Mouse (Mus musculus): ENCODE results near the gene Ppp1r3c. TPM values are rescaled to one million over a fixed set of nuclear protein-coding genes. Genes with fewer than 3 reads are reported as not detected.
A peak's percentile ranks its signal among the peaks of the same experiment; 100 is the strongest.
"Not testable (repeated sequence)": the region's sequence is repeated elsewhere in the genome, so short reads cannot be mapped to it uniquely, and the experiment has no call there.

Gene Ppp1r3c
- 100 to 1,000 TPM; 125 to 230 TPM for total RNA-seq (2021)
- long read RNA-seq, experiment 1, transcript Ppp1r3c-201 (2 exons, 2,725 nt) = major isoform, 69 of 149 reads
- long read RNA-seq, experiment 1, partial matches to known transcripts = 79 of 149 reads
- long read RNA-seq, experiment 1, other reads (novel, unspliced or antisense) = 1 of 149 reads
- long read RNA-seq, experiment 2, transcript Ppp1r3c-201 (2 exons, 2,725 nt) = major isoform, 61 of 117 reads
- long read RNA-seq, experiment 2, partial matches to known transcripts = 54 of 117 reads
- long read RNA-seq, experiment 2, other reads (novel, unspliced or antisense) = 2 of 117 reads

- DNase-seq = peak; percentile 97
- intact Hi-C loops (cut with DNase I; ENCODE audit: low total_unique reads) = no loop called here
Observed at GRCm38 (mm10) chr19:36736537-36736936, at the start of gene Ppp1r3c. Ppp1r3c (minus strand) TSS chr19:36736653.

GRCm38 (mm10) chr19:36783179-36783578 is 46.7 kb upstream of the Ppp1r3c start:
- intact Hi-C loops (cut with DNase I; ENCODE audit: low total_unique reads) = no loop called here
- no peak for DNase-seq

- intact Hi-C loops (cut with DNase I; ENCODE audit: low total_unique reads) = no loop called here
- DNase-seq = no peak
Observed at GRCm38 (mm10) chr19:36782591-36782990, 46.1 kb upstream of the Ppp1r3c start.

GRCm38 (mm10) chr19:36781996-36782395 is 45.5 kb upstream of the Ppp1r3c start:
- no peak for DNase-seq
- intact Hi-C loops (cut with DNase I; ENCODE audit: low total_unique reads) = no loop called here

GRCm38 (mm10) chr19:36780375-36780774 is 43.9 kb upstream of the Ppp1r3c start:
- intact Hi-C loops (cut with DNase I; ENCODE audit: low total_unique reads) = no loop called here
- DNase-seq = no peak

- DNase-seq = no peak
- intact Hi-C loops (cut with DNase I; ENCODE audit: low total_unique reads) = no loop called here
Observed at GRCm38 (mm10) chr19:36779765-36780164, 43.3 kb upstream of the Ppp1r3c start.

- peak; percentile 72 for DNase-seq
- intact Hi-C loops (cut with DNase I; ENCODE audit: low total_unique reads) = no loop called here
Observed at GRCm38 (mm10) chr19:36775531-36775930, 39.1 kb upstream of the Ppp1r3c start.

GRCm38 (mm10) chr19:36773716-36774459 is 37.4 kb upstream of the Ppp1r3c start:
- DNase-seq = no peak
- intact Hi-C loops (cut with DNase I; ENCODE audit: low total_unique reads) = no loop called here

GRCm38 (mm10) chr19:36768084-36768483 is 31.6 kb upstream of the Ppp1r3c start:
- intact Hi-C loops (cut with DNase I; ENCODE audit: low total_unique reads) = no loop called here
- no peak for DNase-seq

GRCm38 (mm10) chr19:36764451-36764850 is 28.0 kb upstream of the Ppp1r3c start:
- DNase-seq = no peak
- intact Hi-C loops (cut with DNase I; ENCODE audit: low total_unique reads) = no loop called here

- intact Hi-C loops (cut with DNase I; ENCODE audit: low total_unique reads) = no loop called here
- DNase-seq = no peak
Observed at GRCm38 (mm10) chr19:36748996-36749395, 12.5 kb upstream of the Ppp1r3c start.

- no peak for DNase-seq
- intact Hi-C loops (cut with DNase I; ENCODE audit: low total_unique reads) = loop anchor here (5.0 kb wide), 1 partner anchor 135 kb away; no protein-coding TSS in a partner anchor
Observed at GRCm38 (mm10) chr19:36742331-36742730, 5.9 kb upstream of the Ppp1r3c start.

- DNase-seq = peak; percentile 23
Observed at GRCm38 (mm10) chr19:36739566-36740211, 3.2 kb upstream of the Ppp1r3c start.

GRCm38 (mm10) chr19:36738009-36738408 is 1.6 kb upstream of the Ppp1r3c start:
- no peak for DNase-seq
- intact Hi-C loops (cut with DNase I; ENCODE audit: low total_unique reads) = no loop called here

More at GRCm38 (mm10) chr19:36739566-36740211, 3.2 kb upstream of the Ppp1r3c start:
- intact Hi-C loops (cut with DNase I; ENCODE audit: low total_unique reads) = loop anchor here (5.0 kb wide), 1 partner anchor 132 kb away; no protein-coding TSS in a partner anchor

GRCm38 (mm10) chr19:36737087-36737486 is 634 bp upstream of the Ppp1r3c start:
- intact Hi-C loops (cut with DNase I; ENCODE audit: low total_unique reads) = loop anchor here (1.0 kb wide), 1 partner anchor 18 kb away; no protein-coding TSS in a partner anchor
- no peak for DNase-seq

GRCm38 (mm10) chr19:36734308-36735038 is 2.0 kb downstream of the Ppp1r3c start:
- intact Hi-C loops (cut with DNase I; ENCODE audit: low total_unique reads) = no loop called here
- DNase-seq = no peak

- intact Hi-C loops (cut with DNase I; ENCODE audit: low total_unique reads) = no loop called here
- no peak for DNase-seq
Observed at GRCm38 (mm10) chr19:36733191-36733943, 3.1 kb downstream of the Ppp1r3c start.

GRCm38 (mm10) chr19:36731310-36731709 is 5.1 kb downstream of the Ppp1r3c start:
- intact Hi-C loops (cut with DNase I; ENCODE audit: low total_unique reads) = no loop called here
- DNase-seq = peak; percentile 43

GRCm38 (mm10) chr19:36730414-36730813 is 6.0 kb downstream of the Ppp1r3c start:
- intact Hi-C loops (cut with DNase I; ENCODE audit: low total_unique reads) = not testable (repeated sequence)

More at GRCm38 (mm10) chr19:36730414-36730813, 6.0 kb downstream of the Ppp1r3c start:
- not testable (repeated sequence) for DNase-seq
